Mouse (Mus musculus) kidney, embryonic 14.5 days (tissue): Measurements from ENCODE around the gene Fsd1. TPM values are rescaled to one million over a fixed set of nuclear protein-coding genes. Genes with fewer than 3 reads are reported as not detected.

Experiments
- ATAC-seq: fragments of 200-750 bp; cut with Nextera tagmentation; 2 replicates; pipeline ENCODE4 v1.8.0; 2017; ENCODE audit warnings: moderate number of reproducible peaks, mild to moderate bottlenecking, moderate TSS enrichment, moderate library complexity; ENCODE audit not compliant: low FRiP score, low TSS enrichment
- H3K27ac ChIP-seq: fragments of 300-500 bp; sonication (generic); 2 replicates; pipeline ENCODE4 v1.5.1; 2014; ENCODE audit warnings: low read depth, mild to moderate bottlenecking, low read length, moderate library complexity, mixed read lengths
- H3K27me3 ChIP-seq: fragments of 300-500 bp; sonication (generic); 2 replicates; pipeline ENCODE4 v1.6.1; 2014; ENCODE audit warnings: mild to moderate bottlenecking, low read length; ENCODE audit not compliant: control insufficient read depth, insufficient read depth
- H3K36me3 ChIP-seq: fragments of 300-500 bp; sonication (generic); 2 replicates; pipeline ENCODE4 v1.6.1; 2014; ENCODE audit warnings: low read length, mixed read lengths; ENCODE audit not compliant: control insufficient read depth, insufficient read depth
- H3K4me1 ChIP-seq: fragments of 300-500 bp; sonication (generic); 2 replicates; pipeline ENCODE4 v1.6.1; 2014; ENCODE audit warnings: low read length, mixed read lengths; ENCODE audit not compliant: control insufficient read depth, insufficient read depth
- H3K4me2 ChIP-seq: fragments of 300-500 bp; sonication (generic); replicated peaks from 2 replicates; pipeline ENCODE4 v1.6.1; 2014; ENCODE audit warnings: low read depth, mild to moderate bottlenecking, low read length
- H3K4me3 ChIP-seq: fragments of 300-500 bp; sonication (generic); 2 replicates; pipeline ENCODE4 v1.5.1; 2014; ENCODE audit warnings: mild to moderate bottlenecking, low read length
- H3K9ac ChIP-seq: fragments of 300-500 bp; sonication (generic); 2 replicates; pipeline ENCODE4 v1.6.1; 2014; ENCODE audit warnings: low read depth, mild to moderate bottlenecking, low read length, moderate library complexity
- H3K9me3 ChIP-seq: fragments of 300-500 bp; sonication (generic); 2 replicates; pipeline ENCODE4 v1.6.1; 2016; ENCODE audit warnings: low read length; ENCODE audit not compliant: control insufficient read depth
- WGBS: fragments of 180-500 bp; shearing (Covaris S2); extraction: QIAGEN DNeasy Blood & Tissue Kit; methylation state at CpG from one replicate; pipeline ENCODE4 v1.1.7; 2014; 5-methylcytosine and 5-hydroxymethylcytosine counted together
- polyA plus RNA-seq: library from polyadenylated mRNA; unstranded; fragments of >200 nt; fragmentation: Nextera tagmentation; extraction: Ambion mirVana; gene quantifications from 2 replicates; pipeline ENCODE4 v1.2.1, GENCODE M21; 2014

Fsd1 gene
- polyA plus RNA-seq, 1 experiment from 2014 or later, result 25.7 TPM

DNA sequence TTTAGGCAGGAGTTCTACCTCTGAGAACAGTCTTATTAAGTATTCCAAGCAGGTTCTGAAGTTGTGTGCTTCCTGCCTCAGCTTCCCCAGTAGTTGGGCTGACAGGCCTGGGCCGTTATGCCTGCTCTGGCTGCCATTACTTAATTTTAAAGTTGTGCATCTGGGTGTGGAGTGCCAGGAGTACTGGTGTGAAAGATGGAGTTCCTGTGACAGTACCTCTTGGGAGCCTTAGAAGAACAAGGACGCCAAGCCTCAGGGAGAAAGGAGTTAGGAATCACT is 23.6 kb downstream of the Fsd1 start:
- Histone ChIP-seq H3K4me1 (peaks cover 13% of the 10 kb centered on the region), H3K9ac (peak overlapping the region; percentile 80; the same call in 1 of the 2 replicates), H3K27ac (no peak overlapping the region), H3K4me3 (peak overlapping the region; percentile 75), H3K4me2 (peak overlapping the region; percentile 97), H3K9me3 (no peaks in the 10 kb centered on the region), H3K36me3 (peaks cover 34% of the 10 kb centered on the region), H3K27me3 (no peaks in the 10 kb centered on the region)
- ATAC-seq, result no peak
- WGBS, result 32% methylated on average over 2 of the region's 2 CpGs

DNA sequence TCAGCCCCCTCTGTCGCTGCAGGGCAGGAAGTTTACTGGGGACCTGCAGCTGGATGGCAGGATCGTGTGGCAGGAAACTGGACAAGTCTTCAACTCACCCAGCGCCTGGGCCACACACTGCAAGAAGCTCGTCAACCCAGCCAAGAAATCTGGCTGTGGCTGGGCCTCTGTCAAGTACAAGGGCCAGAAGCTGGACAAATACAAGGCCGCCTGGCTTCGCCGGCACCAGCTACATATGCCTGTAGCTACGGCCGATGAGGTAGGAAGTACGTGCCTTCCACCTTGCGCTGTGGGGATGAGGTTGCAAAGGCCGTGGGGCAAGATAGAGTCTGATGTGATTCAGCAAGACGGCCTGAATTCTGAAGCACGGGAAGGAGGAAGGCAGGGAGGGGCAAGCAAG is 23.9 kb downstream of the Fsd1 start:
- ATAC-seq, result no peak
- Histone ChIP-seq H3K4me1 (peaks cover 13% of the 10 kb centered on the region), H3K4me2 (peak overlapping the region; percentile 97), H3K9me3 (no peaks in the 10 kb centered on the region), H3K27ac (no peak overlapping the region), H3K36me3 (peaks cover 38% of the 10 kb centered on the region), H3K9ac (peak overlapping the region; percentile 80; the same call in 1 of the 2 replicates), H3K4me3 (peak overlapping the region; percentile 75), H3K27me3 (no peaks in the 10 kb centered on the region)
- 69% methylated on average over 14 of the region's 14 CpGs for WGBS

DNA sequence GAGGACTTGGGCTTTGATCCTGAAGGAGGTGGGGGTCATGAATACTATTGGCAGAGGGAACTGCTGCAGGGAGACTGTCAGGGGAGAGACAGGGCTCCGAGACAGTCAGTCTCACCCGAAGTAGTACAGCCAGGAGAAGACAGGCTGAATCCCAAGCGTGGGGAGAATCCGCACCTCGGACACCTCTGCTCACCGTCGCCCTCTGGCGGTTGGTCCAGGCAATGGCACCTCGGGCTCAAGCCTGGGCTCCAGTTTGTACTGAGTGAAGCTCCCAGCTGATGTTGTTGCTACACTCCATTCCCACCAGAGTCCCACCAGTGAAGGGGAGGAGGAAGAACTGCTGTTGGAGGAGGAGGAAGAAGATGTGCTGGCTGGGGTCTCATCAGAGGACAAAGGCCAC is 24.4 kb downstream of the Fsd1 start:
- no peaks in the 10 kb centered on the region for H3K27me3 ChIP-seq
- H3K36me3 ChIP-seq, result peaks cover 42% of the 10 kb centered on the region
- H3K4me2 ChIP-seq, result peak overlapping the region; percentile 97; the same call in 1 of the 2 replicates
- H3K4me1 ChIP-seq, result peaks cover 13% of the 10 kb centered on the region
- H3K9me3 ChIP-seq, result no peaks in the 10 kb centered on the region
- 0 out of 2 replicates have a peak overlapping the region, but pooled peaks have one; percentile 2 for H3K9ac ChIP-seq
- H3K4me3 ChIP-seq, result no peak overlapping the region
- H3K27ac ChIP-seq, result no peak overlapping the region
- no peak for ATAC-seq
- WGBS, result 9% methylated on average over 9 of the region's 9 CpGs

DNA sequence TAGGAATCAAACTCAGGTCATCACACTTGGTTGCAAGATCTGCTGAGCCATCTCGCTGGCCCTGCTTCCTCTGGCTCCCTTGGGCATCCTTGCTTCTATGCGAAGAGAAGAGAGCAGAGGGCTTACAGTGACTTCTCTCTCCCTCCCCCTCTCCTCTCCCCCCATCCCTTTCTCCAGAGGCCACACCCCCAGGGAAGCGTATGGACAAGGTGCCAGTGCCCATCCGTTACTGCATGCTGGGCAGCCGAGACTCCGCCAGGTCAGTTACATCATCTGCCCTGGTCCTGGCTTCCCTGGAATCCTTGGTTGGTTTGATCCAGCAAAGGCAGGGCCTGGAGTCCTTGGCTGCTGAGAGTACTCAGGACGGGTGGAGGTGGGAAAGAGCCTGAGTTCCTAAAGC is 25.1 kb downstream of the Fsd1 start:
- H3K36me3 ChIP-seq, result peaks cover 50% of the 10 kb centered on the region
- no peak overlapping the region for H3K9ac ChIP-seq
- H3K27me3 ChIP-seq, result no peaks in the 10 kb centered on the region
- H3K4me3 ChIP-seq, result no peak overlapping the region
- no peaks in the 10 kb centered on the region for H3K9me3 ChIP-seq
- H3K4me1 ChIP-seq, result peaks cover 13% of the 10 kb centered on the region
- WGBS, result 87% methylated on average over 7 of the region's 7 CpGs
- ATAC-seq, result no peak
- no peak overlapping the region for H3K27ac ChIP-seq
- H3K4me2 ChIP-seq, result no peak overlapping the region

DNA sequence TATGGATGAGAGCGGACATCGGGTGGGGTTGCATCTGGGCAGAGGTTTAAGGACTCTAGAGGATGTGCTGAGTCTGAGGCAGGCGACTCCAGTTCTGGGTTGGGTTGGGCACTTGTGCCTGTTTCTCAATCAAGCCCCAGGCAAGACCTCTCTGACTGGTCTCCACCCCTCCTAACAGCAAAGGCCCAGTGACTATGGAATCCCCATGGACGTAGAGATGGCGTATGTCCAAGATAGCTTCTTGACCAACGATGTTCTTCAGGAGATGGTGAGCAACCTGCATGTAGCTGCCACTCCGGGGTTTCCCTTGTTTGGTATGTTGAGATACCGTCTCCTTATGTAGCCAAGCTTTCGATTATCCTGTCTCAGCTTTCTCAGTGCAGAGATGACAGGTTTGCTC is 29.0 kb downstream of the Fsd1 start:
- peaks cover 2% of the 10 kb centered on the region for H3K4me1 ChIP-seq
- H3K9ac ChIP-seq, result no peak overlapping the region
- no peak overlapping the region for H3K4me2 ChIP-seq
- no peaks in the 10 kb centered on the region for H3K9me3 ChIP-seq
- 92% methylated on average over 9 of the region's 9 CpGs for WGBS
- H3K36me3 ChIP-seq, result peaks cover 84% of the 10 kb centered on the region
- H3K27ac ChIP-seq, result no peak overlapping the region
- no peak for ATAC-seq
- H3K27me3 ChIP-seq, result no peaks in the 10 kb centered on the region
- no peak overlapping the region for H3K4me3 ChIP-seq

DNA sequence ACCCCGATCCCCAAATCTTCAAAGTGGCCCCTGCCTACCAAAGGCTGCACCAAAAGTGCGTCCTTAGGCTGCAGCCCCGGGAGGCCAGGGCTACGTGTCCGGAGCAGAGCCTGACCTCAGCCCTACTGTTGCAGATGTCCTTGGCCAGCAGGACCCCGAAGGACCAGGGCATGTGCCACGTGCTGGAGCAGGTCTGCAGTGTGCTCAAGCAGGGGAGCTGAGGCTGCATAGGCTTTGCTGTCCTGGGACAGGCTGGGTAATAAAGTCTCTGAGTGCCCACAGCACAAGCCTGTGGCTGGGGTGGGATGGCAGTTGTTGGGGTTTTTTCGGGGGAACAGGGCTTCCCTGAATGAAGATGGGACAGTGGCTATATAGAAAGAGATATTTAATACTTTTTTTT is 30.1 kb downstream of the Fsd1 start:
- Histone ChIP-seq H3K9ac (no peak overlapping the region), H3K36me3 (peaks cover 78% of the 10 kb centered on the region), H3K4me1 (no peaks in the 10 kb centered on the region), H3K9me3 (no peaks in the 10 kb centered on the region), H3K4me3 (no peak overlapping the region), H3K4me2 (no peak overlapping the region), H3K27ac (no peak overlapping the region), H3K27me3 (no peaks in the 10 kb centered on the region)
- ATAC-seq, result no peak
- WGBS, result 88% methylated on average over 8 of the region's 8 CpGs

DNA sequence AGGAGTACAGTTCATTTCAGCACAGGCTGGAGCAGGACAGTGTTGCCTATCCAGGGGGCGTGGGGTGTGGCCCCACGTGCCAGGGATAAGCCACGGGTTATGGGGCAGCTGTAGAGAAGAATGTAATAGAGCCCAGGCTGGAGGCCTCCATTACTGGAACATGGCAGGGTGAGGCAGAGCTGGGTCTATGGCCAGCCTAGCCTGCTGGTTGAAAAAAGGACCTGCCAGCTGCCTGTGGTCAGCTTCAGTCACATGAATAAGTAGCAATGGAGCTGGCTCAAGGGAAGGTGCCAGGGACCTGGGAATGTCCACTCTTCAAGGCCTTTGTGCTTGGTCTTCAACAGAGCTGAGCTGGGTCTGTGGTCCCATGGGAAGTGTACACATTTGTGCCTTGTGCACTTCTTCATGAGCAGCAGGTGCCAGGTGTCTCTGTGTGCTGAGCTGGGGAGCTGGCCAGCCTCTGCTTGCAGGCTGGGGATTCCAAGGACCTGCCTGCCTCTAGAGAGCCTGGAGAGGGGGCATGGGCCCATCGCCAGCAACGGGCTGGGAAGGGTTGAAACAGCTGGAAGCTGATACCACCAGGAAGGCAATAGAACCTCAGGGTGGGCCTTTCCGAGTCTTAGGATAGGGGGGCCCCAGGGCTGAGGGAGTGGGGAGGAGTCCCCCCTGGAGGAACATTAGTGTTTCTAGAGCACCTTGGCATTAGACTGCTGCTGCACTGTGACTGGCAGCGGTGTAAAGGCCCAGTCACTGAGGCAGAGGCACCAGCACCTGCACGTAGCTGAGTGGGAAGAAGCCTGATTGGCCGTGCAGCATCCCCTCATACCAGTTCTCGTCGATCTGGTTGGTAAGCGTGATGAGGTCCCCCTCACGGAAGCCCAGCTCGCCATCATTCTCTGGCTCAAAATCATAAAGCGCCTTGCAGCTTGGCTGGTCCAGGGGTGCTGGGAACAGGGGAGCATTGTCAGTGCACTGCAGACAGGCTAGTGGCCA is 30.8 kb downstream of the Fsd1 start:
- no peaks in the 10 kb centered on the region for H3K27me3 ChIP-seq
- no peak overlapping the region for H3K4me3 ChIP-seq
- H3K4me1 ChIP-seq, result no peaks in the 10 kb centered on the region
- H3K9me3 ChIP-seq, result no peaks in the 10 kb centered on the region
- ATAC-seq, result no peak
- H3K36me3 ChIP-seq, result peaks cover 71% of the 10 kb centered on the region
- WGBS, result 82% methylated on average over 15 of the region's 15 CpGs
- H3K27ac ChIP-seq, result no peak overlapping the region
- no peak overlapping the region for H3K9ac ChIP-seq
- H3K4me2 ChIP-seq, result no peak overlapping the region

DNA sequence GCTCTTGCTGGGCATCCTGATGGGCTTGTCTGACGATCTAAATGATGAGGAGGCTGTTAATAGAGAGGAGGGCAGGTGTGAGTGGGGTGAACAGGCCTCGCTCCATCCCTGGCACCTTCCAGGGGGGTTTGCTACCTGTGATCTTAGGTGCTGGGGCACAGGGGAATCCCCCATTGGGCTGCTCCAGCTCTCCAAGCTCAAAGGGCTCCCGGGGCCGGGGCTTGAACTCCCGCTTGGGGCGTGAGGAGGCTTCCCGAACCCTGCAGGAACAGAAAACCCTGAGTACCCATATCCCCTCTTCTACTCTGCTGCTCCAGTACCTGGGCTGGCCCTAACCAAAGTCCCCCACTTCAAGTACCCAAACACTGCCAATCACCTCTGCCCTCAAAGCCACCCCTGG is 31.5 kb downstream of the Fsd1 start:
- peaks cover 65% of the 10 kb centered on the region for H3K36me3 ChIP-seq
- H3K4me3 ChIP-seq, result no peak overlapping the region
- H3K27ac ChIP-seq, result no peak overlapping the region
- peaks cover 4% of the 10 kb centered on the region; the same call in 1 of the 2 replicates for H3K4me1 ChIP-seq
- H3K4me2 ChIP-seq, result no peak overlapping the region
- ATAC-seq, result no peak
- no peaks in the 10 kb centered on the region for H3K9me3 ChIP-seq
- no peaks in the 10 kb centered on the region for H3K27me3 ChIP-seq
- H3K9ac ChIP-seq, result no peak overlapping the region
- WGBS, result 87% methylated on average over 7 of the region's 7 CpGs

DNA sequence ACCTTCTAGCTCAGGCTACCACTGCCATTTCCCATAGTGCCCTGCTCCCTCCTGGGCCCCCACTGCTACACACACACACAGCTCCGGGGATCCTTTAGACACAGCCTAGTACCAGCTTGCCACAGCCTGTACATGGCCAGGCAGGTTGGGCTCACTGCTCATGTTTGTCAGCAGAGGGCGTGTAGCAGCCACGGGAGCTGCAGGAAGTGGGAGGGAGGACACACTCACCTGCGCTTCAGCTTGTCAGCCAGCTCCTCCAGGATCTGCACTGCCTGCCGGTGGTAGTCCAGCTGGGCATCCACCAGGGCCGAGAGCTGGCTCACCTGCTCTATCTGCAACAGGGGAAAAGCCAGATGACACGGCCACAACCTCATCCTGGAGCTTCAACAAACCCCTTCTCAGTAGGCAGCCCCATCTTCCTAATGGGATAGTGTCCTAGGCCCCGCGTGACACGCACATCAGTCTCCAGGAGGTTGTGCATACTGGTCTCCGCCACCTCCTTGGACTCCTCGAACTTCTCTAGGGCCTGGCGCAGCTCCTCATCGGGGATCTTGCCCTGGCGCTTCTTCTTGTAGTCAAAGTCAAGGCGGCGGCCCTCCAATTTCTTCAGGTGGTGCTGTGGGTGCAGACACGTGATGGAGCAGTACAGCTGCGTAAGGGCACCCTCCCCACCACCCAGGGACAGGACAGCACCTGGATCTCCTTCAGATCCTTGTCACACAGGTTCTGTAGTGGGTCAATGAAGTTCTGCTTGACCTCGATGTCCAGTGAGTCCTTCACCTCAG is 32.2 kb downstream of the Fsd1 start:
- Histone ChIP-seq H3K36me3 (peaks cover 59% of the 10 kb centered on the region), H3K27ac (no peak overlapping the region), H3K4me3 (no peak overlapping the region), H3K9ac (no peak overlapping the region), H3K4me1 (peaks cover 8% of the 10 kb centered on the region), H3K27me3 (no peaks in the 10 kb centered on the region), H3K9me3 (no peaks in the 10 kb centered on the region), H3K4me2 (no peak overlapping the region)
- WGBS, result 75% methylated on average over 20 of the region's 20 CpGs
- ATAC-seq, result peak; percentile 9; the same call in 1 of the 2 replicates
